Mouse (Mus musculus) cerebellum, adult 9-11 months (tissue): ENCODE data around the gene Camta1.

Experiments used
- DNase-seq: peaks from one replicate; pipeline ENCODE4 v3.0.0; 2022

The Camta1 gene

DNA sequence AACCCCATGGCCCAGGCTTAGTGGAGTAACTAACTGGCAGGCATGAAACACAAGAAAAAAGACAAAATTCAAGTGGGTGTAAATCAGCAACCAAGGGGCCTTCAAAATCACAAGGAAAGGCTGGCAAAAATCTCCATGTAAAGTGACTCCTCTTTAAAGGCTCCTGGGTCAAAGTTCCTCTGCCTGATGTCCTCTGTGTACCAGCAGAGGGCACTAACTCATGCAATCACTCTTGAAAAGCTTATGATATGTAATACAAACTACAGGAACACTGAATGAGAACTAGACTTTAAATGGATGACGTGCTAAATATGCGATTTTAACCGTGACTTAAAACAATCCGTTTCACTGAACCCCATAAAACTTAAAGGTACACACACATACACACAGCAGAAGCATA lies 83.2 kb downstream of the Camta1 start:
- DNase-seq: no peak

DNA sequence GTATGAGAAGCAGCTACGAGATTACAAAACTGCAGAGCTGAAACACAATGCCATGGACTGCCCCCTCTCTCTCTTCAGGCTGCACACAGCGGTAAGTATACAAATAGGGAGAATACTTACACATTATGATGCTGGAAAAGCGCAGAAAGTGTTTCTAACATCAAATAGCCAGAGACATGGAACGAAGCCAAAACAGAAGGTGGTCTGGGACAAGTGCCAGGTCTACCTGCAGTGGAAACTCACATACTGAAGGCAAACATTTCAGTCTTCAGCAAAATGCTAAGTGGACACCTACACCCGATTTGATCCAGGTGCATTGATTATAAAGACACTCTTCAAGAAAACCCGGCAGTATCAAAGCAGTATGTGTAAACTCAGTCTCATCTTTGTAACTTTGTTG lies 84.2 kb downstream of the Camta1 start:
- DNase-seq: no peak

DNA sequence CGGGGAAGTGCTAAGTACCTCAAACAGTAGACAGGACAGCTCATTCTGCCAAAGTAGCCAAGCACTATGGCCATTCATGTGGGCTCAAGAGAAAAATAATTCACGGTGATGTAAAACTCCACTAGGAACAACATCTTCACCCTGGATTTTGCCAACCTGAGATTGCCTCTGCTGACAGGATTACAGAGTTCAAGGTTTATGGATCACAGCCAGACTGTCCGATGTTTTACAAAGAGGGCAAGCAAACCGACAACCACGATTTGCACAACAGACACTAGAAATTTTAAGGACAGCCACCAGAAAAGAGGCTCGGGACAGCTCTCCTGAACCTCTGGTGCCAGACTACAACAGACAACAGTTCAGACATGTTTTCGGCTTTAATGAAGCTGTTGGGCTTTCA lies 86.2 kb downstream of the Camta1 start:
- no peak for DNase-seq

DNA sequence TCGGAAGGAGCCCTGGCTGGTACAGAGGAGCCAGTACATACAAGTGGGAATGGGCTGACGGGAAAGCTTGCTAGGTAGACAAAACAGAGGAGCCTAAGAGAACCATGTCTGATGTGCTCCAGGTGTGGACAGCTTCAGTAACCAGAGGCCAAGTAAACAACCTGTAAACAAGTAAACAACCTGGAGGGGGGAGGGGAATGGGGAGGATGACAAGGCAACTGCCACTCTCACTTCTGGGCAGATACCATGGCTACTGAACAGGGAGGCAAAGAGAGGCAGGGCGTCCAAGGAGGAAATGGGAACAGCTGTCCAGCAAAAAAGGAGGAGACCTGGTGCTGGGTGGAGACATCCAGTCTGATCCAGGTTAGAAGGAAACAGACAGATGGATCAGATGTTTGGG lies 88.0 kb downstream of the Camta1 start:
- DNase-seq: no peak

DNA sequence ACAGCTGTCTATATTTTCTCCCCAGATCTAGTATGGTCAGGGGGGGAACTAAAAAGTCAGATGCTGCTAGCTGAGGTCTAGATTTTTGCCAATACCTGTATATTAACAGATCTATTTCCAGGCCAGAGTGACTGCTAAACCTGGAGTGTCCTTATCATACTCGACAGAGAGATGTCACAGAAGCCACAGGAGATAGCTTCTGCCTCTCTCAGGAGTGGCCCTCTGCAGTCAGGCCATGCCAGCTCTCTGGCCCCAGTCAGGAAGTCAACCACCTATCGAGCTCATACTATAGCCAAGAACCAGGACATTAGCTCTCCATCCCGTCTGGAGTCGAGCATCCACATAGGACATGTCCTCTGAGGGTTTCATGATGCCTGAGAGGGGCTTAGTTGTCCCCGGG lies 88.7 kb downstream of the Camta1 start:
- DNase-seq: no peak

DNA sequence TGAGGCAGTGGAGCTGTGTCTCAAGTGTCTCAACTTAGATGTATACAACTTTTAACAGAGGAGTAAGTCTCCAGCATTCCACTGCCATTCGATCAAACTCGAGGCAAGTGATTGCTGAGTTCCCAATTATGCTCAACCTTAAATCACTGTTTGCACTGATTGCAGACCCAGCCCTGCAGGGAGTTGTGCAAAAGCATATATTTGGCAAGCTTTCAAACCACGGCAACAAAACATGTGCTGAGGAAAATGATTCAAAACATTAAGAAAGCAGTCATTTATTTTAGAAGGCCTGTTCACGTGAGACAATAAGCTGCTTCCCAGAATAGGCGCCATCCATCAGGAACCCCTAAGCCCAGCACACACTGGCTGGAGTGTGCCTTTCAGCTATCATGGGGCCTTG lies 91.0 kb downstream of the Camta1 start:
- no peak for DNase-seq

DNA sequence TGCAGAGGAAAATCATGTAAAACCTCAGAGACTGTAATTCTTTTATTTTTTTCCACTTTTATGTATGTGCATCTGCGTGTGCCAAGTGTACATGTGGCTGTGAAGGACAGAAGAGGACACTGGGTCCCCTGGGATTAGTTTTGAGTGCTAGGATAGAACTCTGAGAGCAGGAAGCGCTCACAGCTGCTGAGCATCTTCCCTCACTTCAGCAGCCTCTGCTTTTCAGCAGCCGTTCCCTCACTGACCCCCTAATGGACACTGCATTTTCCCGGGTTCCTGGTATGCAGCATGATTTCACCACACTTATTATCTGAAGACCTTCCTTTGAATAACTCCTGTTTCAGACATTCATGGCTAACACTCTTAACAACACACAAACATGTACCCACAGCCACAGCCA lies 93.9 kb downstream of the Camta1 start:
- no peak for DNase-seq

DNA sequence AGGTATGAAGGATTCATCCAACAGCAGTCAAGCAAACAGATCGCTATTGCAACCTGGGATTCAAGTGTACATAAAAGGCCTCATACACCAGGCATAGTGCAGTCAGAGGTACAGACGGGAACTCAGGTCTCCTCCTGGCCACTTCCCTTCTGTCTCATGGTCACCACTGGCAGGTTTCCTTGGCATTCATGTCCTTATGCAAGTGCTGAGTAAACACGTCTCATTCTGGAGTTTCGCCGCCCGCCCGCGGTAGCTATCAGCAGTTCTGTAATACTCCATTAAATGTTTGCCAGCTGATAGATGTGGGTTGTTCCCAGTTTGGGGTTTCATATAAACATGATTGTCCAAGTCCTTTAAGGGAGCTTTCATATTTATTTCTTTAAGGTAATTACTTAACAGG lies 94.3 kb downstream of the Camta1 start:
- peak; percentile 32 for DNase-seq

DNA sequence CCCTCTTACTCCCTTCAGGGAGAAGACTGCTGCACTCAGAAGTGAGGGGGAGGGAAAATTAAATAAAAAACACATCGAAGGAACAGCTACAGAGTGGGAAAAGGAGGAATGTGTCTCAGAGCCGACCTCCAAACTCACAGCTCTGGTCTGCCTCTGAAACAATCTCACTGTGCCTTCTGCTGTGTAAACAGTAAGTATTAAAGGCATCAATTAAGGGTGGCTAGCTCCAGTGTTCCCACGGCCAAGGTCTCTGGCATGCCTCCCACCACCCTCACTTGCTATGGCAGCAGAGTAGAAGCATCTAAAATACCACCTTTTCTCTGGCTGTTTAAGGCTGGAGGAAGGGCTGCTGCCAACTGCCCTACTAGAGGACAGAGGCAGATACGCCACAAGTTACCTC lies 96.3 kb downstream of the Camta1 start:
- no peak for DNase-seq

DNA sequence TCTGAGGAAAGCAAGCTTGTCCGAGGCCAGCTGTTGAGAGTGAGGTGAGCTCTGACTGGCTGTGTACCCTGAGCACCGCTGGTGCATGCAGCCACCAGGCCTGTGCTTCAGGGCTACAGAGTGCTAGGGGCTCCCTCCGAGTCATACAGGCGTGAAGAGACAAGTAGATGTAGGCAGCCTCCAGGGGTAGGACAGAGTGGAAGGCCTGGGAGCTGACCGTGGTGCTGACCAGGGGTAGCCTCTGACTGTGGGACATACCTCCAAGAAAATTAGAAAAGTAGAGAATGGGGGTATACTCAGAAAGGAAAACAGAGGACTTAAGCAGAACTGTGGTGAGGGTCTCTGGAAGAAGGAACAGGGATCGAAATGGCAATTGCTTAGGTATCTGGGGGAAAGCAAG lies 97.7 kb downstream of the Camta1 start:
- no peak for DNase-seq

DNA sequence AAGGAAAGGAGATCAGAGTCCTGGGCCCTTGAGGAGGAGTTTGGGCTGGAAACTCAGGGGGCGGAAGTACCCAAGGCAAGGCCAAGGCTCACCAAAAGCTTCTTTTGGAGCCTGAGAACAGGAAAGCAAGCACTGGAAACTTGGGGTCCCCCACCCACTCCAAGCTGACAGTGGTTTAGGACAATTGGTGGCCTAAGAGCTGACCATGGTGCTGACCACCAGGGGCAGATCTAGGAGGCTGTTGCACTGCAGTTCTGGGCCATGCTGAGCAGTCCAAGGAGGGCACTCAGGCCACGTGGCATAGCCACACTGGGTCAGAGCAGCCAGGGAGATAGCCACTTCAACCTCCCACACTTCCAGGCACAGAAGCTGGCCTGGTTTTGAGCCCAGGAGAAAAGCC lies 102.6 kb downstream of the Camta1 start:
- DNase-seq: no peak

DNA sequence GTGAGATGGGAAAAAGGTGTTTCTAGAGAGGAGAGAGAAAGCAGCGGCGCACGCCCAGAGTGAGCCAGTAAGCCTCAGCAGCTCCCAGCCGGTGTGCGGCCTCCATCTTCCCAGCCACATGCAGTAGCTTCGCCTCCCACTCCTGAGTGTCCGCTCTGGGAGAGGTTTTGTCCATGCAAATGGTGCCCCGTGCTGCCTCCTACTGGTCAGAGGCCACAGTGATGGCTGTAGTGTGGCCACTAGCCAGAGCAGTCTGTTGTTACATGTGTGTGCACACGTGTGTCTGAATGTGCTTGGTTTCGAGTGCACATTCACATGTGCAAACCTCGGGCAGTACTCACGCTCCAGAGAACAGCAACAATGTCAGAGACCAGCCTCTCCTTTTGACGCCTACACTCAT lies 103.3 kb downstream of the Camta1 start:
- DNase-seq: no peak

DNA sequence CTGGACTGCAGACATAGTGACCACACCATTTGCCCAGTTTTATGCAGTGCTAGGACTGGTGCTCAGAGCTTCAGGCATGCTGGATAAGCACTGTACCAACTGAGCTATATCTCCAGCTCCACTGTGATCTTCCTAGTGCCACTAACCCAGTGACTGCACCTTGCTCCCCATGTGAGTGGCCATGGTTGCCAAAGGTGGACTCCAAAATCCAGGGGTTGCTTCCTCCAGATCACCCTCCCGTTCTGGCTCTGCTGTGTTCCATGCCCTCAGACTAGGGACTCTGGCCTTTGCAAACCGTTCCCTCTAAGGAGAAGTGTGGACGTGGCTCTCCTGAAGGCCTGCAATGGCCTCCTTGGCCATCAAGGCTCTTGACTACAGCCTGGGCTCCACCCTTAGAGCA lies 104.4 kb downstream of the Camta1 start:
- no peak for DNase-seq

DNA sequence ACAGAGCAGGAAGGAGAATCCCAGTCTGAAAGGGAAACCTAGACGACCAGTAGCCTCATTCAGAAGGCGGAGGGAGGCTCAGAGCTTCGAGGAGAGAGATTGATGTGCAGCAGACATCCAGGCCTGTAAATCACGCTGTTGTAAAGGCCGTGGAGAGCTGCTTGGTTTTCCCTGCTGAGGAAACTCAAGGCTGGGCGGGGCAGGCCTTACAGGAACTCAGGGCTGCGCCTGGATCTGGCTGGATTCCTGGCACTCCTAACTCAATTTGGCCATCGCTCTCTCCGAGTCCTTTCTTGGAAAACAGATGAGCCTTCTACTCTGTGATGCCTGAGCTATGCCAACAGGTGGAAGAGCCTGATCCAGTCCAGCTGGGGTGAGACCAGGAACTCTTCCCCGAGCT lies 105.3 kb downstream of the Camta1 start:
- no peak for DNase-seq

DNA sequence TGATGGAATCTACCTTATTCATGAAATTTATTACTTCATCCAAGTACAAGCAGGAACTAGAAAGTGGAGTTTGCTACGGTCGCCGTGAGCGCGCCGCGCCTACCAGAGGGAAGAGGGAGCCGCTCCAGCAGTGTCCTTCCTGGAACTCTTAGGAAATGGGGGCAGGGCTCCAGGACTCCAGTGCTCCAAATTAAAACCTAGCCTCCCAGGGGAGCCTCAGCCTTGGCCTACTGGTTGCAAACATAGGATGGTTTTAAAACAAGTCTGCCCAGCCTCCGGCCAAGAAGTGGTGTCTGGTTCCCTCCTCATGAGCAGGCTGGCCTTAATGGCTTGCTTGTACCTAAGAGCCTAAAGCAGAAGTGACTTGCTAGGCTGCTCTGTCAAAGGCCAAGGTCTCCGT lies 108.4 kb downstream of the Camta1 start:
- no peak for DNase-seq

DNA sequence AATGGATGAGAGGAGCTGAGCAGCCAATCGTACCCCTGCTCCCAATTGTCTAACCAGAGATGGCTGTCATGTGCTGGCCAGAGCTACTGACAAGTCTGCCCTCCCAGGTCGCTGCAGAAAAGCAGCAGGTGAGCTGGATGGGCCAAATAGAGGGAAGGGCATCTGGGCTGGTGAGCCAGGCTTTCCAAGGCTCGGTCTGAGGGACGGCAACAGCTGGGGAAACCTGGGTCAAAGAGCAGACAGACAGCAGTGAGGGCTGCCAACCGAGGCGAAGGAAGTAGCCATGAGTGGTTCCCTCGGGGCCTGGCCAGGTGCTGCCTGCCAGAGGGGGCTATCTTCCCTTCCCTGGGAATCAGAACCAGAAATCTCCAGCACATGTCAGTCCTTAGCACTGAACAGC lies 109.1 kb downstream of the Camta1 start:
- peak; percentile 27 for DNase-seq

DNA sequence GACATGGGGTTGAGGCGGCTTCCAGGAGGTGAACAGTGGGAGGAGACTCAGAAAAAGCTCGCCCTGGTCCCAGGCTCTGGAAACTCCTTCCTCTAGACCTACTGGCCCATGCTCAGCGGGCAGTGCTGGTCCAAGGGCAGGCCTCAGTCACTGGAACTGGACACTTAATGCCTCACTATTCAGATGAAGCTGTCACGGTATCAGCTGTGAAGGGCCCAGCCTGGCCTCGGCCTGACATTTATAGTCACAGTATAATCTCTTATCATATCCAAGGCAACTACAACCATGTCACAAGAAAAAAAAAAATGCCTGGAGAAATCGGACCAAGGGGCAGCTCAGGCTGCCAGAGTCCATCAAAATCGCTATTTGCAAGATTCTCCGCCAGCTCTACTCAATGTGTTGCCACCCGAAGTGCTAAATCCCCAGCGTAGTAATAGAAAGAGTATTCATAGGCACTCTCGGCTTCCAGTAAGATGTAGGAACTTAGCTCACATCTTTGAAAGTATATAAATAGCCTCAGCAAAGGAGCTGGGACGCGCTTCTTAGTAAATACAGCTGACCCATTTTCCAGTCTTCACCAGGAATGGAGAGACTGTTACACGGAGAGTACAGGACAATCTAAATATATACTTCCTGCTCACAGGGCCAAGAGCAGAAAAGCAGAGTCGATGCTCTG lies 110.3 kb downstream of the Camta1 start:
- DNase-seq: no peak

DNA sequence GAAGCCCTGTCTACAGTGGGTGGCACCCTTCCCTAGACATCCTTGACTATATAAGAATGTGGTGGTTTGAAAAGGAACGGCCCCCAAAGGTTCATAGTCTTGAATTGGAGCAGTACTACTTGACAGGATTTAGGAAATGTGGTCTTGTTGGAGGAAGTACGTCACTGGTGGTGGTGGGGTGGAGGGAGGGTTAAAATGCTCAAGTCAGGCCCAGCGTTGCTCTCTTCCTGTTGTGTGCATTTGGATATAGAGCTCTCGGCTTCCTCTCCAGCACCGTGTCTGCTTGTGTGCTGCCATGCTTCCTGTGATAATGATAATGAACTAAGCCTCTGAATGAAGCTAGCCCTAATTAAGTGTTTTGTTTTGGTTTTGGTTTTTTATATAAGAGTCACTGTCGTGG lies 114.0 kb downstream of the Camta1 start:
- no peak for DNase-seq

DNA sequence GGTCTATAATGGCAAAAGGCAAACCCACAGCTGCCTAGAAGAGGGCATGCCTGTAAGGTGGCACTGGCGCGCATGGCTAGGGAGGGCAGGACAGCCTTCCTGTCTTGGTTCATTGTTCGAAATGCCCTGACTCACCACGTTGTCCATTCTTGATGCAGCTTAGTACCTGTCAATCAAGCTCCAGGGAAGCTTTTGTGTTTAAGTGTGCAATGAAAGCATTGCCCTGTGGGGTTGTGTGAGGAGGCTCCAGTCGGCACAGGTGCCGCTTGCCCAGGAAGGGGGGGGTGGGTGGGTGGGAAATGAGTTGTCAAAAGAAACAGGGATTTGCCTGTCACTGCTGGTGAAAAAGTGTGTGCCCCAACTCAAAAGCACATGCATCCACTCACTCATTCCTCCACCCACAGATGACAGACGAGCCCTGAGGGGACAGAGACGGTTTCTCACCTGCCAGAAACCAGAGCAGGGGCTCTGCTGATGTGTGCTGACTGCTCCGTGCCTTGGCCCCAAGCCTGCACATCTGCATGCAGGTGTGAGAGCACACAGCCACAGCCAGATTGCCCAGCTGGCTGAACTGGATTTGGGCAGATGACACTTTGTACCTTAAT lies 115.6 kb downstream of the Camta1 start:
- DNase-seq: no peak

DNA sequence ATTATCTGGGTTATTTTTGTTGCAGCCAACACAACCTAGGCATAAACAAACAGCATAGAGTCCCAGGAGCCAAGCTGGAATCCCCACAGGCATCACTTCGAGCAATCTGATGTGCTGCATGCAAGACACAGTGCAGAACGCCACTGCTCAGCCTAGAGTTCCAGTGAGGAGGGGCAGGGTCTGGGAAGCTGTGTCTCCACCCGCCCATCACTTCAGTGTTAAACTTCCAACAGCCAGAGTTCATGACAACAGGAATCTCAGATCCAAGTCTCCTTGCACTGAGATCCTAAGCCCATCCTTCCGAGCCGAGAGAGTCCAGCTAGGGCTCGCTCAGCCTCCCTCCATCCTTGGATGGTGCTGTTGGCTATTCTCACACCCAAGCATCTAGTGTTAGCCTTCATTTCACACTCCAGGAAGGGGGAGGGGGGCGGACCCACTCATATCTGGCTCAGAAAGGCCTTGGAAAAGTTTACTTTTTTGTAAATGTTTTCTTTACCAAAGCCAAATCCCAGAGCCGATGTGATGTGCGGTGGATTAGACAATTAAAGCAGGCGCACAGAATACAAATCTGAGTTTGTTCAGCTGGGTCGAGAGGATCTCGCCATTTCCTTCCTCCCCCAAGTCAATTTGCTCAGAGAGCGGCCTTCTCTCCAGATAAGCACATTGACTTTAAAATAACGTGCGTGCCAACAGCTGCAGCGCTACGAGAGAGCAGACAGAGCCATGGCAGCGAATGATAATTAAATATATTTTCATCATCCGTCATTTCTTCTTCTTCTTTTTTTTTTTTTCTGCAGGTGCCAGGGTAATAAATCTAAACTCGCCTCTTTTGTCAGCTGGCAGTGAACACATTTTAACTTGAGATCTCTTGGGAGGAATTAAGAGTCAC lies 120.2 kb downstream of the Camta1 start:
- no peak for DNase-seq

DNA sequence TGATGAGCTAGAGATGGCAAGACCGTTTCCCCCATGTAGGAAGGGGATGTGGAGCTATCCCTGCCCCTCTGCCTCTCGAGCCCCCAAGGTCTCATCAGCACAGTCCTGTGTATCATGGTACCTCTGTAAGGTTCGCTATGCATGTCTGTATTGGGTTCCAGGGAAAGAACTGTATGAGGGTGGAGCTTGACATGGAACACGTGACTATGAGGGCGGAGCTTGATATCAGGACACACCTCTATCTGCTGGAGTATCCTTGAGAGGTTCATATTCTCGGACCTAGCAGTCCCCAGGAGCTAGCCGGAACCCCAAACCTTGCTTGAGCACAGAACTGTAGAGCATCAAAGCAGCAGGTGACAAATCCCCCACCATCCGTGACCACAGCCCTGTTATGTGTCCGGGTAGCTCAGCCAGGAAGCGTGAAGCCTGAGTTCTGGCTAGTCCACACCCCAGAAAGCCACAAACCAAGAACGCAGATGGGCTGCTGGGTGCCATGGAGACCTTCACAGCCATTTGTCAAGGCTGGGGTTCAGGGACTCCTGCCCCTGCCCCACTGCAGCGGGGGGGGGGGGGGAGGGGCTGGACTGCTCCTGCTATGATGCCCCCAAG lies 122.2 kb downstream of the Camta1 start:
- no peak for DNase-seq

DNA sequence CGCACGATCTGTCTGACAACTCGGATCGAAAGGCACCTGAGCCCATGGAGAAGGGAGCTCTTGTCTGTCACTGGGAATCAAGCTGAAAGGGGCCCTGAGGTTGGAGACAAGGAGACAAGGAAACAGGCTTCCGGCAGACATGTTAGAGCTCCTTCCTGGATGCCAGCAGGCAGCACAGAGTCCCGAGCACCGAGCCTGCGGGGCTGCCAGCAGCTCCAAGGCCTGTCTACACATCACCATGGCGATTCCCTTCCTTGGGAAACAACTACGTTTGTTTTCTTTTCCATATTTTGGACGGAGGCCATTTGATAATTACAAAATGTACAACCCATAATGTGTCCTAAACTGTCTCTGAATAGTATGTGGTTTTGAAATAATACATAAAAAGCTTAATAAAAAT lies 122.8 kb downstream of the Camta1 start:
- no peak for DNase-seq

DNA sequence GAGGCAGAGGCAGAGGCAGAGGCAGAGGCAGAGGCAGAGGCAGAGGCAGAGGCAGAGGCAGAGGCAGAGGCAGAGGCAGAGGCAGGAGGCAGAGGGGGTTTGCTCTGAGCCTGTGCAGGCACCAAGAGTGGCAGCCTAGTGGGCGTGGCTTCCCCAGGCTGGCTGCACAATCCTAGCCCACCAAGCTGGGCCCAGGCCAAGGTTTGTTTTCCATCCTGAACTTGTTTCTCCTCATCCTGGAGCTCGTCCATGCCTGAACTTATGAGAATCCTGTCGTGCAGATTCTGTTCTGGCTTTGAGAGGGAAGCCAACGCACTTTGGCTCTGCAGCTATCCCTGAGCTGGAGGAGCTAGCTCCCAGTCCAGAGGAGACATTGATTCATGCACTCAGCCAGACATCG lies 123.4 kb downstream of the Camta1 start:
- no peak for DNase-seq

DNA sequence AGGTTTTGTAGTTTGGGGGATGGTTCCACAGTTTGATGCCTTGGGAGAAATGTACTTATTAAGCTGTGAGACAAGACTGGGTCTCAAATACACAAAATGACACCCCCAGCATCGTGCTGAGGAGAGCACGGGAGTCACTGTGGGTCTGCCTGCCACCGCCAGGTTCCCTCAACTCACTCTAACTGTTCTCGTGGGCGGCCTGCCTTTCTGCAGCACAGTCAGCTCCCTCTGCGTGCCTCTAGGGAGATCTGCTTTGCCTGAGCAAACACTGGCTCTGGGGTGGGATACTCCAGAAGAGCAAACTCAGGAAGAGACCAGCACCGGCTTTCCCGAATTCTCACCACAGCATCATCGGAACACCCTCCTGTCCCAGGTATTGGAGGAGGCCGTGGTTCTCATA lies 129.0 kb downstream of the Camta1 start:
- no peak for DNase-seq
